Mouse (Mus musculus) embryonic fibroblast, embryonic 13.5 days (primary cell): ENCODE measurements around the gene Golga5.

ENCODE experiments used
- CTCF ChIP-seq: IDR thresholded peaks from 2 replicates; pipeline ENCODE4 v1.5.1; 2011; ENCODE audit warnings: mild to moderate bottlenecking, control low read depth, low read length, moderate library complexity, borderline replicate concordance; ENCODE audit not compliant: insufficient read depth
- POLR2A ChIP-seq: IDR thresholded peaks from 2 replicates; pipeline ENCODE4 v1.6.1; 2011; ENCODE audit warnings: low read depth, mild to moderate bottlenecking, control low read depth, low read length, moderate library complexity

- TF ChIP-seq POLR2A (no peak), CTCF (no peak)
Measured at GRCm38 (mm10) chr12:102420168-102420890, 48.6 kb upstream of the Golga5 start.
